In the genomic region with DNA sequence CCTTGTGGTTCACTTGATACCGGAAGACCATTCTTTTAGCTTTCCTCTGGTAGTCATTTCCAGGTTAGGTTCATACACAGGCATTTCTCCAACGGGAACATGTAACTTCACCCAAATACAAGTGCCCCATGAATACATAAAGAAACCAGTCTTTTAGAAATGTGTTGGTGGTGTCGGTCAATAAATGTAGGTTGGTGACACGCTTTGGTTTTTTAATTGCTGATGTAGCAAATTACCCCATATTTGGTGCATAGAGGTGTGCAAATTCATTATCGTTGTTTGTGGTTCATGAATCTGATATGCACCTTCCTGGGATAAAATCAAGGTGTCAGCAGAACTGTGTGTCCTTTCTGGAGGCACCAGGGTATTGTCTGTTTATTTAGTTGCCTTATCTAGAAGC, we compare ENCODE assay signal across 25 mouse cellular contexts.
"Had no signal": no experiment of that assay in that cellular context is flagged by ENCODE, and none has a peak within 500 bp of the region (broad histone marks: within the 10 kb centered on the region; RNA-seq: fewer than 3 reads in every experiment).

No protein-coding gene starts in this region.

- H3K4me1 ChIP-seq: embryonic facial prominence, embryonic 12.5 days; embryonic facial prominence, embryonic 15.5 days; forebrain, embryonic 12.5 days; forebrain, embryonic 13.5 days; forebrain, embryonic 15.5 days; heart, embryonic 10.5 days had no signal

- H3K27me3 ChIP-seq: embryonic facial prominence, embryonic 12.5 days; embryonic facial prominence, embryonic 13.5 days; embryonic facial prominence, embryonic 15.5 days; forebrain, embryonic 12.5 days; forebrain, embryonic 13.5 days; forebrain, embryonic 15.5 days had no signal

- DNase-seq: cerebellum, adult 9-11 months; cerebellum, postnatal 10 days; cerebellum, postnatal 14 days; cerebellum, postnatal 25 days; cerebellum, postnatal 36 days; embryo, embryonic 11 days; forebrain, postnatal 0 days; gastrocnemius, adult 2 months; gastrocnemius, postnatal 10 days; gastrocnemius, postnatal 14 days; gastrocnemius, postnatal 25 days; gastrocnemius, postnatal 36 days; heart, adult 18-20 months; heart, adult 2 months had no signal

- H3K4me2 ChIP-seq: embryonic facial prominence, embryonic 12.5 days; embryonic facial prominence, embryonic 13.5 days; embryonic facial prominence, embryonic 15.5 days; forebrain, embryonic 12.5 days; forebrain, embryonic 13.5 days; forebrain, embryonic 15.5 days; heart, embryonic 11.5 days had no signal

- H3K9ac ChIP-seq: embryonic facial prominence, embryonic 12.5 days; embryonic facial prominence, embryonic 13.5 days; embryonic facial prominence, embryonic 15.5 days; forebrain, embryonic 12.5 days; forebrain, embryonic 13.5 days; forebrain, embryonic 15.5 days; forebrain, postnatal 0 days had no signal

- H3K36me3 ChIP-seq: embryonic facial prominence, embryonic 10.5 days; embryonic facial prominence, embryonic 12.5 days; embryonic facial prominence, embryonic 13.5 days; embryonic facial prominence, embryonic 15.5 days; forebrain, embryonic 10.5 days; forebrain, embryonic 12.5 days; forebrain, embryonic 15.5 days; heart, embryonic 10.5 days had no signal

- H3K4me3 ChIP-seq: embryonic facial prominence, embryonic 10.5 days; embryonic facial prominence, embryonic 12.5 days; embryonic facial prominence, embryonic 13.5 days; embryonic facial prominence, embryonic 15.5 days; erythroblast, embryonic 14.5 days; forebrain, embryonic 10.5 days; forebrain, embryonic 12.5 days; forebrain, embryonic 13.5 days; forebrain, embryonic 15.5 days; gastrocnemius, adult 2 months; heart, adult 2 months; heart, embryonic 10.5 days had no signal

- H3K9me3 ChIP-seq: embryonic facial prominence, embryonic 10.5 days; embryonic facial prominence, embryonic 12.5 days; embryonic facial prominence, embryonic 13.5 days; embryonic facial prominence, embryonic 15.5 days; forebrain, embryonic 10.5 days; forebrain, embryonic 12.5 days; forebrain, embryonic 13.5 days; forebrain, embryonic 15.5 days; heart, embryonic 10.5 days had no signal

- H3K27ac ChIP-seq: embryonic facial prominence, embryonic 10.5 days; embryonic facial prominence, embryonic 12.5 days; embryonic facial prominence, embryonic 13.5 days; embryonic facial prominence, embryonic 15.5 days; forebrain, embryonic 10.5 days; forebrain, embryonic 12.5 days; forebrain, embryonic 13.5 days; forebrain, embryonic 15.5 days; gastrocnemius, adult 2 months; heart, adult 2 months; heart, embryonic 10.5 days had no signal
